Mouse (Mus musculus) retina, postnatal 1 day (tissue): Measurements from ENCODE around the gene Ndufaf1.

ENCODE experiments used
- DNase-seq: peaks from one replicate; pipeline ENCODE4 v3.0.0-alpha.2; 2012

Gene Ndufaf1

DNA sequence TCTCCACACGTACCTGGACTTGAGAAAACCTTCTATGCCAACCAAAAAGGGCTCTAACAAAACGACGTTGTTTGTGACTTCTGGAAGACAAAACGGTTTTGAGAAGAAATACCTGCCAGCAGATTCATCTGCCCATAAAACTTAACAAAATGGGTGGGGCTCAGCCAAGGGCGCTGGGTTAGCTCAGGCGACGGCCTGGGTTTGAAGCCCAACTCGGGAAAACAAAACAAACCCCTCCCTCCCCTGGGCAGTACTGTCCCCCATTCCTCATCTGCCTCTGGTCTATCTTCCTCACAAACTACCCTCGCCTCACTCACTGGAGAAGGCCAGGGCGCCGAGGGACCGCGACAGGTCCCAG lies 44.8 kb downstream of the Ndufaf1 start:
- no peak for DNase-seq

GRCm38 (mm10) chr2:119607023-119607422 lies 55.6 kb downstream of the Ndufaf1 start:
- DNase-seq = no peak
